Mouse (Mus musculus) Patski (cell line): ENCODE measurements around the gene Arhgef25. TPM values are rescaled to one million over a fixed set of nuclear protein-coding genes. Genes with fewer than 3 reads are reported as not detected.

ENCODE experiments used
- ATAC-seq: fragments of 100-300 bp; one replicate; pipeline ENCODE4 v1.8.0; 2021
- CTCF ChIA-PET: fragments of 350-600 bp; sonication (Branson Sonifier 250); formaldehyde crosslinking; loops from one replicate; lab custom pipeline; 2022; ENCODE audit warnings: inconsistent platforms; lab: Charles Lee
- POLR2A ChIA-PET: fragments of 350-600 bp; sonication (Branson Sonifier 250); formaldehyde crosslinking; loops from one replicate; lab custom pipeline; 2022; ENCODE audit warnings: antibody characterized with exemption, inconsistent platforms; lab: Charles Lee
- DNase-seq: peaks from one replicate; pipeline ENCODE4 v3.0.0-alpha.2; 2011; ENCODE audit warnings: low read depth, low spot score
- H3K27me3 ChIP-seq: fragments of 371-371 bp; one replicate; pipeline ENCODE4 v1.5.1; 2021
- CTCF ChIP-seq: fragments of 100-300 bp; IDR thresholded peaks from one replicate; pipeline ENCODE4 v1.5.1; 2021
- in situ Hi-C: fragments of 300-500 bp; cut with MboI; formaldehyde crosslinking; loops from 3 replicates; pipeline ENCODE4 v1.11.1; 2018; ENCODE audit warnings: low pct_unique_long_range_greater_than_20kb, mixed read lengths
- polyA plus RNA-seq: library from polyadenylated mRNA; unstranded; gene quantifications from one replicate; pipeline ENCODE4 v1.2.3, GENCODE M21; 2021

Gene Arhgef25
- polyA plus RNA-seq, 1 experiment from 2014 or later = 106 TPM

DNA sequence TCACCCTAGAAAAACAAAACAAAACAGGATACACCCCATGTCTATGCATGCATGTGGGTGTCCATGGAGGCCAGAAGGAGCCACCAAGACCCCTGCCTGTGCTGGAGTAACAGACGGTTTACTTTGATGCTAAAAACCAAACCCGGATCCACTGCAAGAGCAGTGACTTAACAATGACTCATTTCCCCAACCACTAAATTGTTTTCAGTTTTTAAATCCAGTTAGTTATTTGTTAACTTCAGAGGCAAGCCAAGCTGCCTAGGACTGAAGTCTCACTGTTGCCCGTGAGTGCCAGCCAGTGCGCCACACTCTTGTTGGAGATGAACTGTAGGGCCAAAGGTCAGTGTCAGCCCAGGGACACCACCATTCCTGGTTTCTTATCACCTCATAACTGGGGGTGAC lies 39.4 kb downstream of the Arhgef25 start:
- TF ChIP-seq CTCF = no peak
- H3K27me3 ChIP-seq = no peaks in the 10 kb centered on the region
- POLR2A ChIA-PET = interaction anchor here (0.6 kb wide), 1 partner anchor 46 kb away, joined by 3 read pairs; no protein-coding TSS in a partner anchor
- peak; percentile 38 for ATAC-seq
- CTCF ChIA-PET = interaction anchor here (0.8 to 1.5 kb wide), 2 partner anchors 21 to 26 kb away, joined by 3 to 5 read pairs; no protein-coding TSS in a partner anchor
- no peak for DNase-seq
- in situ Hi-C loops = no loop called here

- DNase-seq (no peak), ATAC-seq (peak; percentile 35)
- TF ChIP-seq CTCF = no peak
- ChIA-PET CTCF (interaction anchor here (1.0 to 3.4 kb wide), 4 partner anchors 13 to 24 kb away, joined by 3 to 13 read pairs (median 6); partner anchors contain the start of gene B4galnt1), POLR2A (interaction anchor here (1.1 kb wide), 1 partner anchor 17 kb away, joined by 3 read pairs; no protein-coding TSS in a partner anchor)
- H3K27me3 ChIP-seq = no peaks in the 10 kb centered on the region
- in situ Hi-C loops = no loop called here
These were observed 42.7 kb downstream of the Arhgef25 start for GRCm38 (mm10) chr10:127147135-127147534.

- CTCF ChIA-PET = interaction anchor here (0.9 to 3.4 kb wide), 5 partner anchors 10 to 22 kb away, joined by 3 to 13 read pairs (median 6); partner anchors contain the start of gene B4galnt1
- DNase-seq = no peak
- POLR2A ChIA-PET = interaction anchor here (0.7 kb wide), 1 partner anchor 82 kb away, joined by 3 read pairs; the partner anchor contains the start of gene Cdk4
- no peak for ATAC-seq
- in situ Hi-C loops = no loop called here
- no peak for TF ChIP-seq CTCF
- no peaks in the 10 kb centered on the region for H3K27me3 ChIP-seq
These were observed 44.6 kb downstream of the Arhgef25 start for GRCm38 (mm10) chr10:127145303-127145702.

DNA sequence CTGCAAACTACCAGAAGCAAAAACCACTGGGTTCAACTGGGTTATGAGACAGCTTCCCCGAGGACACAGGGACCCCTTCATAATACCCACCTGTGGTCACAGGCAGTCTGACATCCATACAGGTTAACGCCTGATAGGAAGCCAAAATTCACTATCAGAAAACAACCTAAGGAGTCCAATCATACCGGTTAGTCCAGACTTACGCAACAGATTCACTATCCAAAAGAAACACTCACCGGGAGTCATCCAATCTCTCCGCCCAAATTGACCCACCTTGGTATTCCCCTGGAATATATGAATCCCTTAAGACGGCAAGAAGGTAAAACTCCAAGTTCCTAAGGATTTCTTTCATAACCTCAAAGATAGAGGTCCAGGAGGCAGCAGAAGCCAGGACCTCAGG lies 45.3 kb downstream of the Arhgef25 start:
- ATAC-seq (no peak), DNase-seq (no peak)
- H3K27me3 ChIP-seq = no peaks in the 10 kb centered on the region
- in situ Hi-C loops = no loop called here
- CTCF ChIA-PET = no interaction called here
- no peak for TF ChIP-seq CTCF
- POLR2A ChIA-PET = no interaction called here

- in situ Hi-C loops = no loop called here
- CTCF ChIA-PET = interaction anchor here (2.5 kb wide), 1 partner anchor 10 kb away, joined by 8 read pairs; no protein-coding TSS in a partner anchor
- TF ChIP-seq CTCF = no peak
- POLR2A ChIA-PET = no interaction called here
- H3K27me3 ChIP-seq = no peaks in the 10 kb centered on the region
- no peak for ATAC-seq
- DNase-seq = no peak
These were observed 46.7 kb downstream of the Arhgef25 start for GRCm38 (mm10) chr10:127143228-127143627.

- CTCF ChIA-PET = interaction anchor here (1.0 to 2.5 kb wide), 2 partner anchors 8 to 19 kb away, joined by 3 to 8 read pairs; no protein-coding TSS in a partner anchor
- POLR2A ChIA-PET = interaction anchor here (0.6 kb wide), 1 partner anchor 24 kb away, joined by 3 read pairs; the partner anchor contains the start of gene B4galnt1
- ATAC-seq = no peak
- H3K27me3 ChIP-seq = no peaks in the 10 kb centered on the region
- no peak for TF ChIP-seq CTCF
- no peak for DNase-seq
- in situ Hi-C loops = no loop called here
These were observed 48.4 kb downstream of the Arhgef25 start for GRCm38 (mm10) chr10:127141500-127141899.

GRCm38 (mm10) chr10:127140971-127141370 lies 48.9 kb downstream of the Arhgef25 start:
- POLR2A ChIA-PET = interaction anchor here (0.6 kb wide), 1 partner anchor 24 kb away, joined by 3 read pairs; the partner anchor contains the start of gene B4galnt1
- no peak for TF ChIP-seq CTCF
- CTCF ChIA-PET = interaction anchor here (1.0 kb wide), 1 partner anchor 18 kb away, joined by 3 read pairs; no protein-coding TSS in a partner anchor
- in situ Hi-C loops = no loop called here
- ATAC-seq = no peak
- H3K27me3 ChIP-seq = no peaks in the 10 kb centered on the region
- DNase-seq = no peak

GRCm38 (mm10) chr10:127138328-127139141 lies 51.3 kb downstream of the Arhgef25 start:
- ChIA-PET POLR2A (no interaction called here), CTCF (no interaction called here)
- in situ Hi-C loops = no loop called here
- H3K27me3 ChIP-seq = no peaks in the 10 kb centered on the region
- ATAC-seq (no peak), DNase-seq (no peak)
- TF ChIP-seq CTCF = no peak

- no peak for TF ChIP-seq CTCF
- H3K27me3 ChIP-seq = no peaks in the 10 kb centered on the region
- in situ Hi-C loops = no loop called here
- POLR2A ChIA-PET = no interaction called here
- DNase-seq (no peak), ATAC-seq (no peak)
- CTCF ChIA-PET = no interaction called here
These were observed 52.0 kb downstream of the Arhgef25 start for GRCm38 (mm10) chr10:127137896-127138295.

- ChIA-PET POLR2A (no interaction called here), CTCF (no interaction called here)
- in situ Hi-C loops = no loop called here
- ATAC-seq (no peak), DNase-seq (no peak)
- no peaks in the 10 kb centered on the region for H3K27me3 ChIP-seq
- TF ChIP-seq CTCF = no peak
These were observed 53.4 kb downstream of the Arhgef25 start for GRCm38 (mm10) chr10:127136510-127136909.
